9 mouse cellular contexts compared by ENCODE assay signal in genomic region chr3:89872209-89872608, GRCm38 (mm10). TPM values are rescaled to one million over a fixed set of nuclear protein-coding genes. Genes with fewer than 3 reads are reported as not detected.
A peak's percentile ranks its signal among the peaks of the same experiment; 100 is the strongest.
DNase-seq lines count a peak whose midpoint lies in the region; ATAC-seq lines count a peak whose summit lies in the region.
"Had no signal": no experiment of that assay in that cellular context is flagged by ENCODE, and none has a peak within 500 bp of the region (broad histone marks: within the 10 kb centered on the region; RNA-seq: fewer than 3 reads in every experiment).

No protein-coding gene starts in this region.

- peak; percentile 50 for DNase-seq in gastrocnemius, postnatal 25 days
- DNase-seq in gastrocnemius, adult 8-10 months (ENCODE audit: low spot score in 2 of 2), result no peak
- peak; percentile 75 for DNase-seq in embryonic facial prominence, embryonic 14.5 days (ENCODE audit: low spot score)
- peak; percentile 74 to 81 for DNase-seq in lung, adult 18-20 months
- DNase-seq in midbrain, embryonic 14.5 days, result no peak
- DNase-seq in c-Kit-positive CD71-positive TER-119-positive erythroid progenitor cells, embryonic 14.5 days (ENCODE audit: low spot score), result no peak

- no peaks in the 10 kb centered on the region for H3K9me3 ChIP-seq in embryonic facial prominence, embryonic 14.5 days (ENCODE audit: control insufficient read depth, low read length)
- H3K9me3 ChIP-seq in stomach, embryonic 16.5 days (replicated peaks; ENCODE audit: control insufficient read depth, low read length), result peaks cover 4% of the 10 kb centered on the region; the same call in 1 of the 2 replicates
- H3K9me3 ChIP-seq in midbrain, embryonic 14.5 days (ENCODE audit: control insufficient read depth, low read length), result no peaks in the 10 kb centered on the region
- H3K9me3 ChIP-seq in heart, embryonic 11.5 days (replicated peaks; ENCODE audit: control insufficient read depth, low read length), result no peaks in the 10 kb centered on the region
- H3K9me3 ChIP-seq: hindbrain, embryonic 15.5 days had no signal

- H3K27ac ChIP-seq in embryonic facial prominence, embryonic 14.5 days (replicated peaks; ENCODE audit: low read depth, low read length), result no peak overlapping the region
- H3K27ac ChIP-seq in stomach, embryonic 16.5 days (ENCODE audit: low read length), result peak overlapping the region; percentile 48
- no peak overlapping the region for H3K27ac ChIP-seq in midbrain, embryonic 14.5 days (replicated peaks; ENCODE audit: low read depth, low read length)
- H3K27ac ChIP-seq in heart, embryonic 11.5 days (ENCODE audit: low read depth, low read length), result no peak overlapping the region
- H3K27ac ChIP-seq: hindbrain, embryonic 15.5 days had no signal

- H3K4me2 ChIP-seq in embryonic facial prominence, embryonic 14.5 days (ENCODE audit: low read depth, low read length), result no peak overlapping the region
- no peak overlapping the region for H3K4me2 ChIP-seq in stomach, embryonic 16.5 days (ENCODE audit: low read depth, low read length)
- no peak overlapping the region for H3K4me2 ChIP-seq in midbrain, embryonic 14.5 days (ENCODE audit: low read length)
- no peak overlapping the region for H3K4me2 ChIP-seq in heart, embryonic 11.5 days
- H3K4me2 ChIP-seq: hindbrain, embryonic 15.5 days had no signal

- H3K9ac ChIP-seq in embryonic facial prominence, embryonic 14.5 days (ENCODE audit: low read depth, low read length), result no peak overlapping the region
- no peak overlapping the region for H3K9ac ChIP-seq in stomach, embryonic 16.5 days (ENCODE audit: low read length)
- no peak overlapping the region for H3K9ac ChIP-seq in midbrain, embryonic 14.5 days (replicated peaks; ENCODE audit: low read length)
- H3K9ac ChIP-seq in heart, embryonic 11.5 days (ENCODE audit: low read depth, low read length), result no peak overlapping the region
- H3K9ac ChIP-seq: hindbrain, embryonic 15.5 days had no signal

- H3K27me3 ChIP-seq in embryonic facial prominence, embryonic 14.5 days (replicated peaks; ENCODE audit: control insufficient read depth, insufficient read depth, low read length), result no peaks in the 10 kb centered on the region
- H3K27me3 ChIP-seq in stomach, embryonic 16.5 days (ENCODE audit: control insufficient read depth, insufficient read depth, low read length), result no peaks in the 10 kb centered on the region
- 0 out of 2 replicates have a peak, but pooled peaks cover 3% of the 10 kb centered on the region for H3K27me3 ChIP-seq in midbrain, embryonic 14.5 days (ENCODE audit: control insufficient read depth, insufficient read depth, low read length)
- H3K27me3 ChIP-seq in heart, embryonic 11.5 days (ENCODE audit: control insufficient read depth, insufficient read depth, low read length), result no peaks in the 10 kb centered on the region
- H3K27me3 ChIP-seq: hindbrain, embryonic 15.5 days had no signal

- no peak overlapping the region for H3K4me3 ChIP-seq in embryonic facial prominence, embryonic 14.5 days (ENCODE audit: low read depth, low read length)
- no peak overlapping the region for H3K4me3 ChIP-seq in stomach, embryonic 16.5 days (replicated peaks; ENCODE audit: low read length)
- H3K4me3 ChIP-seq in midbrain, embryonic 14.5 days (replicated peaks; ENCODE audit: low read depth, low read length), result no peak overlapping the region
- no peak overlapping the region for H3K4me3 ChIP-seq in heart, embryonic 11.5 days (ENCODE audit: low read depth, low read length)
- H3K4me3 ChIP-seq: hindbrain, embryonic 15.5 days had no signal

- peak; percentile 80 for ATAC-seq in embryonic facial prominence, embryonic 14.5 days (ENCODE audit: low read depth)
- ATAC-seq in stomach, embryonic 16.5 days (ENCODE audit: insufficient read depth, low FRiP score), result peak; percentile 27; the same call in 1 of the 2 replicates
- ATAC-seq in midbrain, embryonic 14.5 days (ENCODE audit: low FRiP score, low TSS enrichment), result no peak
- ATAC-seq in heart, embryonic 11.5 days (replicated peaks; ENCODE audit: insufficient number of reproducible peaks, low FRiP score, low TSS enrichment), result no peak

- peaks cover 25% of the 10 kb centered on the region for H3K4me1 ChIP-seq in embryonic facial prominence, embryonic 14.5 days (ENCODE audit: control insufficient read depth, insufficient read depth, low read length)
- H3K4me1 ChIP-seq in stomach, embryonic 16.5 days (ENCODE audit: control insufficient read depth, insufficient read depth, low read length), result peaks cover 28% of the 10 kb centered on the region
- H3K4me1 ChIP-seq in midbrain, embryonic 14.5 days (ENCODE audit: control insufficient read depth, insufficient read depth, low read length), result 0 out of 2 replicates have a peak, but pooled peaks cover 2% of the 10 kb centered on the region
- peaks cover 13% of the 10 kb centered on the region for H3K4me1 ChIP-seq in heart, embryonic 11.5 days (ENCODE audit: control insufficient read depth, insufficient read depth, low read length)

- no peaks in the 10 kb centered on the region for H3K36me3 ChIP-seq in embryonic facial prominence, embryonic 14.5 days (ENCODE audit: control insufficient read depth, insufficient read depth, low read length)
- H3K36me3 ChIP-seq in stomach, embryonic 16.5 days (ENCODE audit: control insufficient read depth, insufficient read depth, low read length), result no peaks in the 10 kb centered on the region
- no peaks in the 10 kb centered on the region for H3K36me3 ChIP-seq in midbrain, embryonic 14.5 days (ENCODE audit: control insufficient read depth, insufficient read depth, low read length)
- no peaks in the 10 kb centered on the region for H3K36me3 ChIP-seq in heart, embryonic 11.5 days (ENCODE audit: control insufficient read depth, insufficient read depth, low read length)
- H3K36me3 ChIP-seq: hindbrain, embryonic 15.5 days had no signal

- 69% methylated on average over 7 of the region's 7 CpGs for WGBS in embryonic facial prominence, embryonic 14.5 days
- WGBS in stomach, embryonic 16.5 days, result 58% methylated on average over 7 of the region's 7 CpGs
- WGBS in midbrain, embryonic 14.5 days, result 91% methylated on average over 7 of the region's 7 CpGs
- 79% methylated on average over 7 of the region's 7 CpGs for WGBS in heart, embryonic 11.5 days (ENCODE audit: insufficient replicate concordance)

RNA-seq across cellular contexts. Expression of gene Il6ra, which starts 40.8 kb away (rescaled TPM):
- 1 to 10 TPM; 3.1 to 4.2 TPM for total RNA-seq in gastrocnemius, postnatal 25 days (2021)
- total RNA-seq in gastrocnemius, adult 8-10 months (2022), result 10 to 100 TPM in 1 of 4 experiments, 1 to 10 TPM in 3; 1.6 to 11.5 (median 2.8) TPM
- polyA plus RNA-seq in embryonic facial prominence, embryonic 14.5 days (2014; fragmentation: Nextera tagmentation; extraction: Ambion mirVana), result 1.4 and 2.3 TPM in 2 replicates
- 2.9 and 3.2 TPM in 2 replicates for polyA plus RNA-seq in stomach, embryonic 16.5 days (2015; fragmentation: Nextera tagmentation; extraction: Ambion mirVana)
- 0.27 and 0.66 TPM in 2 replicates for polyA plus RNA-seq in midbrain, embryonic 14.5 days (2014; fragmentation: Nextera tagmentation; extraction: Ambion mirVana)
- 0.08 and 0.23 TPM in 2 replicates for polyA plus RNA-seq in heart, embryonic 11.5 days (2014; fragmentation: Nextera tagmentation; extraction: Ambion mirVana)

RNA-seq across cellular contexts. Expression of gene She, which starts 41.0 kb away (rescaled TPM):
- 1 to 10 TPM; 4.2 to 5.0 TPM for total RNA-seq in gastrocnemius, postnatal 25 days (2021)
- 1 to 10 TPM; 2.8 to 3.8 (median 3.3) TPM for total RNA-seq in gastrocnemius, adult 8-10 months (2022)
- 5.2 and 6.0 TPM in 2 replicates for polyA plus RNA-seq in embryonic facial prominence, embryonic 14.5 days (2014; fragmentation: Nextera tagmentation; extraction: Ambion mirVana)
- polyA plus RNA-seq in stomach, embryonic 16.5 days (2015; fragmentation: Nextera tagmentation; extraction: Ambion mirVana), result 3.0 and 3.1 TPM in 2 replicates
- polyA plus RNA-seq in midbrain, embryonic 14.5 days (2014; fragmentation: Nextera tagmentation; extraction: Ambion mirVana), result 0.57 and 2.0 TPM in 2 replicates
- polyA plus RNA-seq in heart, embryonic 11.5 days (2014; fragmentation: Nextera tagmentation; extraction: Ambion mirVana), result 6.7 and 6.9 TPM in 2 replicates

Comparison
In these comparisons a context has a peak if more than half of its experiments do, and no peak if none do; other contexts are left out.
1. DNase-seq: peak in gastrocnemius, postnatal 25 days (single experiment), embryonic facial prominence, embryonic 14.5 days (single experiment) and lung, adult 18-20 months (2 of 2); none in gastrocnemius, adult 8-10 months (0 of 2), midbrain, embryonic 14.5 days (single experiment) and c-Kit-positive CD71-positive TER-119-positive erythroid progenitor cells, embryonic 14.5 days (single experiment).
2. ATAC-seq: peak in embryonic facial prominence, embryonic 14.5 days (single experiment) and stomach, embryonic 16.5 days (single experiment); none in midbrain, embryonic 14.5 days (single experiment) and heart, embryonic 11.5 days (single experiment).